Mouse (Mus musculus) MN1 (cell line): Measurements from ENCODE around the gene Ankrd12.

ENCODE experiments used
- DNase-seq: peaks from one replicate; pipeline ENCODE4 v3.0.0-alpha.2; 2016; ENCODE audit warnings: low spot score

The Ankrd12 gene

DNA sequence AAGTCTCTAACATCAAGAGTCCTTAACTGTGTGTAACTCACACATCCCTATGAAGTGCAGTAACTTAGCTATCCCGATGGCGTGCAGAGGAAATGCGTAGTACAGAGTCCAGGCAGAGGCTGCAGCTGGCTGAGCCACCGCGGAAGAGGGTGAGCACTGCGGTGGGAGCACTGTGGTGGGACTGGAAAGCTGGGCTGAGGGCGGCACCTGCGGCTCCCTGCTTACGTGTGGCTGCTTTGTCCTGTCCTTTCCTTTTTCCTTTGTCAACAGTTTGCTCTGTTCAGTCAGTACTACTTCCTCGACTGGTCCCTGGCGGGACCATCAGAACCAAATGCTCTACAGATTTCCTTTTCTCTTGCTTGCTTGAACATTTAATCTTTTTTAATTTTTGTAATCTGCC, 109.1 kb downstream of the Ankrd12 start:
- no peak for DNase-seq

GRCm38 (mm10) chr17:65962263-65962662, 114.6 kb downstream of the Ankrd12 start:
- DNase-seq: no peak

- DNase-seq: peak; percentile 84
Observed at GRCm38 (mm10) chr17:65961606-65962136, 115.2 kb downstream of the Ankrd12 start.

DNA sequence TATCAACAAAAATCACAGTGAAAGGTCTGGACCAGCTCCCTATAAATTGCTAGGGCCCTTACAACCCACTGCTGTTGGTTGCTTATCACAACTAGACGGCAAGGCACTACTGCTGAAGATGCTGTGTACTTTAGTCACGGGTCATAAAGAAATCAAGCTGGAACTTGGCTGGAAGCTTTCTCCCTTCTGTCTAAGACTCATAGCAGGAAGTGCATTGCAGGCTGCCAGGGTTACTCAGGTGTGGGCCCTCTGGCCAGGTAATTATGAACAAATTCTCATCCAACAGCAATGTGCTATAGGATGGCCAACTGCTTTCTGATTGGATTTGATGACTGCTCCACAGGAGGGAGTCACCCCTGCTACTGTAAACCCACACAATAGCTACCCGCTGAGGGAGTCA, 117.9 kb downstream of the Ankrd12 start:
- no peak for DNase-seq

- peak; percentile 36 for DNase-seq
Observed at GRCm38 (mm10) chr17:65958366-65958765, 118.5 kb downstream of the Ankrd12 start.

GRCm38 (mm10) chr17:65957782-65958325, 119.0 kb downstream of the Ankrd12 start:
- DNase-seq: peak; percentile 38

GRCm38 (mm10) chr17:65956993-65957781, 119.7 kb downstream of the Ankrd12 start:
- DNase-seq: peak; percentile 42

- no peak for DNase-seq
Observed at GRCm38 (mm10) chr17:65956140-65956539, 120.7 kb downstream of the Ankrd12 start.

GRCm38 (mm10) chr17:65953959-65954358, 122.9 kb downstream of the Ankrd12 start:
- DNase-seq: no peak

GRCm38 (mm10) chr17:65952083-65952482, 124.8 kb downstream of the Ankrd12 start:
- peak; percentile 51 for DNase-seq

DNA sequence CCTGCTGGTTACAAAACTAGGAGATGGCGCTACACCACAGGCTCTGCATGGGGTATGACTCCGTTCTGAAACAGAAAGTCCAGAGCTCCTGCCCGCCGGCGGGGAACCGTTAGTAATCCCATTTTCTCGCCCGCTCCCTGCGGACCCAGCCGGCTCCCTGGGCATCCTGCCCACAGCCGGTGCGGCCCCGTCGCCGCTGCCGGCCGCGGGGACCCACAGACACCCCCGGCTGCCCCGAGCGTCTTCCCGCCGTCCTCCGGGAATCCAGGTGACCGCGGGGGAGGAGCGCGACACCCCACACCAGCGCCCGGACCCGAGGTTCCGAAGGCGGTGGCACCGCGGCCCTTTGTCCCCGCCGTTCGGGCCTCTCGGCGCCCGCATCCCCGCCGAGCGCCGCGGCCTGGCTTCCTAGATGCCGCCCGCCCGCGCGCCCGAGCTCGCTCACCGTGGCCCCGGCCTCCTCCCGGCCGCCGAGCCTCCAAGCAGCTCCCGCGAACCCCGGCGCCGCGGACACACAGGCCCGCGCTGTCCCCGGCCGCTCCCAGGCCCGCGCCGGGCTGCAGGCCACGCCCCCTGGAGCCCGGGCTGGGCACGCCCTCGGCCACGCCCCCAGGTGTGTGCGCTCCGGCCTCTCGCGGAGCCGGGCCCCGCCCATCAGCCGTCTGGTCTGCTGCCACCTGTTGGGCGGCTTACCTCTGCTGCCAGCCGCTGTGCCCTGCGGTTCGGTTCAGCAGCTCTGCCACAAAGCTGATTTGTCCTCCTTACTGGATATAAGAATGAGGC, 126.1 kb downstream of the Ankrd12 start, which contains the start of gene Twsg1:
Twsg1 (minus strand) TSS at position 605 of the 783 bp plus-strand sequence.
- peak; percentile 97 for DNase-seq

- peak; percentile 48 for DNase-seq
Observed at GRCm38 (mm10) chr17:65950183-65950582, 126.7 kb downstream of the Ankrd12 start.

- peak; percentile 28 for DNase-seq
Observed at GRCm38 (mm10) chr17:65947307-65947706, 129.6 kb downstream of the Ankrd12 start.

DNA sequence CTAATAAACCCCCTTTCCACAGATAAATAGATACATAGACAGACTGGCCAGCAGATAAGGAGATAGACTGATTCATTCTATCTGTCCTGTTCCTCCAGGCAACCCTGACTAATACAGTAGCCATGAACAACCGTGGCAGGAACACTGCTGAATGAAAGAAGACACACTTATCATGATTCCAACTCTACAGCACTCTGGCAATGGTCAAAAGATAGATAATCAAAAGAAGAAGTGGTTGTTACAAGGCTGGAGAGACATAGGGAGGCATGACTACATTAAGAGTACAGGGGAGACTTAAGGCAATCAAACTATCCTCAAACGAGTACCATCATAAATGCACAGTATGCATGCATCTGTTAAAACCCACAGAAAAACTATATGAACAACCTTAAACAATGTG, 131.5 kb downstream of the Ankrd12 start:
- no peak for DNase-seq

DNA sequence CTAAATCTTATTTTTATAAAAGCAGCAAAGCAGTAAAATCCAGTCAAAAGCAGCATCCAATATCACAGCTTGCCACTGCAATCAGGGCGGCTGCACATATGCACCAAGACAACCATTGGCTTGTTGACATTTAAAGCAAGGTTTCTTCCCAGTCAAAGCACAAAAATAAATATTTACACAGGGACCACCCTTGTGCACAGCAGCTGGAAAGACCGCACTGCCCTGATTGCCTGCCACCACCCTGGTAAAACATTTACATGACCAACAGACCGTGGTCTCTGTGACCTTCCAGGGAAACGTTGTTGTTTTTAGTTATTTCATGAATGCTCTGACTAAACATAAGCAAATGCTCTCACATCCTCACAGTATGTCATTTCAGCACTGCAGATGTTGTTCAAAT, 134.5 kb downstream of the Ankrd12 start:
- DNase-seq: no peak

DNA sequence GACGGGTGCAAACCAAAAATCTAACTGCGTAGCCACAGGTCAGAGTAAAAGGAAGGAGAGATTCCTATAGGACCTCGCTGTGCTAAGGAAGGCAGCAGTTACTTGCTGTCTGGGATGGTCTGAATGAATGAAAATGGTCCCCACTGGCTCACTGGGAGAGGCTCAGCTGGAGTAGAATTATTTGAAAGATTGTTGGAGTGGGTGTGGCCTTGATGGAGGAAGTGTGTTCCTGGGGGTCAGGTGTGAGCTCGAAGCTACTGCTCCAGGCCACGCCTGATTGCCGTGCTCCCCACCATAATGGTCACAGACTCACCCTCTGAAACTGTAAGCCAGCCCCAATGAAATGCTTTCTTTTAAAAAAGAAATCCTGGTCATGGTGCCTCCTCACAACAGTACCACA, 135.6 kb downstream of the Ankrd12 start:
- DNase-seq: no peak

GRCm38 (mm10) chr17:65940221-65940620, 136.7 kb downstream of the Ankrd12 start:
- no peak for DNase-seq

DNA sequence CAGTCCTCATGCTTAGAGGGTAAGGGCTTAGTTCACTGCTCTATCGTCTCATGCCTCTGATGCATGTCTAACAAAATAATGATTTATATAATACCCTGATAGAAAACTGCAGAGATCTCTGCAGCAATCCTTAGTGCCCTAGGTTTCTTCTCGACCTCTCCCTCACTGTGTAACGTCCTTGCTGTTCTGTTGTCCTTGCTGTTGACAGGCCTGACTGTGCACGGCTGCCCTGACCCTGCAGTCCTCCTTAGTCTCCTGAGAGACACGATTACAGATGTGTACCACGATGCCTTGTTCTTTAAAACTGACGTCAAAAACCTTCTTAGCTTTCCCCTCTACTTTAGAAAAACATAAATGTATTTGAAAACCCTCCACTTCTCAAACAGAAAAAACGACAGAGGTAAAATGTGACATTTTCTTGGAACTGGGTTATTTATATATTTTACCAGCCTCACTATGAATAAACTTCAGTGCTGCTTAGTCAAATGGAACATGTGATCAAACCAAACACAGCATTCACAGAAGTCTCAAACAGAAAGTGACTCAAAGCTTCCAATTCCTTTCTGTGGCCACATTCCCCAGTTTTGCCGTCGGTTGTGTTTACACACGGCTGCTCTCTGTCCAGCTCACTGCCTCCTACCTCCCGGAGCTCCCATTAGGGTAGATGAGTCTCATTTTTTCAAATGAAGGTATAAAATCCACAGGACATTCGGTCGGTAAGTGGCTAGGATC, 137.3 kb downstream of the Ankrd12 start:
- no peak for DNase-seq

DNA sequence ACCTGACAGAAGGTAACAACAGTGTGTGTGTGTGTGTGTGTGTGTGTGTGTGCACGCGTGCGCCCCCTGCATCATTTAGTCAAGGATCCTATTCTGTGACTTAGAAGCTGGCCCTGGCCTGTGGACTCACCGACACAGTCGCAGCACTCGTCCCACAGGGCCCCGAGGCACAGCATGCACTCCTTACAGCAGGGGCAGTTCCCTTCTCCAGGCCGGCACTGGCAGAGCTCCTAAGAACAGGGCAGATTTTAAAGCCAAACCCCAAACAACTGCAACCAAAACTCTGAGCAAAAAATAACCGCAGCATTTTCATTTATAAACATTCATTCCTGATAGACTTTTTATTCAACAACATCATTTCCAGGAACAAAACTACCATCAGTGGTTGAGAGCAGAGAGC, 139.2 kb downstream of the Ankrd12 start:
- DNase-seq: no peak

- no peak for DNase-seq
Observed at GRCm38 (mm10) chr17:65933741-65934140, 143.1 kb downstream of the Ankrd12 start.

GRCm38 (mm10) chr17:65931525-65931924, 145.4 kb downstream of the Ankrd12 start:
- DNase-seq: no peak

DNA sequence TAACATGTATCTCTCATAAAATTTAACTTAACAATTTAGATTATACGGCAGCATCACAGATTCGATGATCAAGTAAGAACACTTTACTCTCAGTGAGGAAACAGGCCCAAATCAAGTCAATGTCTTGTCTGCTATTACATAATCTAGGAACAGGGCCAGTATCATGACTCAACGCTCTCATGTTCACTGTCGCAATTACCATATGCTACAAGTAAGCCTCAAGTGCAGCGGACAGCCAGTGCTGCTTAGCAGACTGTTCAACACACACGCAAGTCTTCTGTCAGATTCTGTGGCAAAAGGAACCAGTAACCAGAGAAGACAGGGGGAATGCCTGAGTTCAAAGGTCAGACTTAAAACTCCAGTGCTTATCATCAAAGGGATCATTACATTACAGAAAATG, 145.9 kb downstream of the Ankrd12 start:
- peak; percentile 84 for DNase-seq
